ENCODE assay signal across 29 mouse cellular contexts in genomic region chr2:25239766-25240165, GRCm38 (mm10). TPM values are rescaled to one million over a fixed set of nuclear protein-coding genes. Genes with fewer than 3 reads are reported as not detected.
DNase-seq lines count a peak whose midpoint lies in the region; ATAC-seq and TF ChIP-seq lines count a peak whose summit lies in the region.
"Had no signal": no experiment of that assay in that cellular context is flagged by ENCODE, and none has a peak within 500 bp of the region (broad histone marks: within the 10 kb centered on the region; RNA-seq: fewer than 3 reads in every experiment).

No protein-coding gene starts in this region.

- no peak for ATAC-seq in limb, embryonic 15.5 days (ENCODE audit: insufficient number of reproducible peaks, low FRiP score, low TSS enrichment, low read depth)
- no peak for ATAC-seq in embryonic facial prominence, embryonic 15.5 days (ENCODE audit: insufficient number of reproducible peaks, low FRiP score, low TSS enrichment, low read depth)
- no peak for ATAC-seq in stomach, postnatal 0 days (ENCODE audit: low FRiP score, low TSS enrichment)
- ATAC-seq: activated CD4-positive, CD25-positive, alpha-beta regulatory T cell, adult 4 months had no signal

- peaks cover 28% of the 10 kb centered on the region for H3K4me1 ChIP-seq in limb, embryonic 15.5 days
- H3K4me1 ChIP-seq in limb, embryonic 10.5 days = peaks cover 34% of the 10 kb centered on the region
- peaks cover 29% of the 10 kb centered on the region for H3K4me1 ChIP-seq in embryonic facial prominence, embryonic 15.5 days
- H3K4me1 ChIP-seq in stomach, postnatal 0 days (replicated peaks; ENCODE audit: control insufficient read depth, insufficient read depth) = peaks cover 7% of the 10 kb centered on the region; the same call in 1 of the 2 replicates

- TF ChIP-seq EP300 in stomach, postnatal 0 days (optimal IDR thresholded peaks at IDR 0.05) = no peak

- no peak overlapping the region for H3K27ac ChIP-seq in limb, embryonic 15.5 days
- no peak overlapping the region for H3K27ac ChIP-seq in limb, embryonic 10.5 days
- H3K27ac ChIP-seq in embryonic facial prominence, embryonic 15.5 days (replicated peaks) = no peak overlapping the region
- H3K27ac ChIP-seq in stomach, postnatal 0 days (replicated peaks) = peak overlapping the region; percentile 91
- H3K27ac ChIP-seq: heart, embryonic 15.5 days had no signal

- H3K36me3 ChIP-seq in limb, embryonic 15.5 days = no peaks in the 10 kb centered on the region
- no peaks in the 10 kb centered on the region for H3K36me3 ChIP-seq in limb, embryonic 10.5 days
- no peaks in the 10 kb centered on the region for H3K36me3 ChIP-seq in embryonic facial prominence, embryonic 15.5 days
- no peaks in the 10 kb centered on the region for H3K36me3 ChIP-seq in stomach, postnatal 0 days (ENCODE audit: control insufficient read depth, insufficient read depth, low read length)
- H3K36me3 ChIP-seq: embryonic facial prominence, embryonic 12.5 days; forebrain, embryonic 15.5 days; heart, embryonic 12.5 days; heart, embryonic 15.5 days had no signal

- peaks cover 49% of the 10 kb centered on the region for H3K27me3 ChIP-seq in limb, embryonic 15.5 days
- peaks cover 67% of the 10 kb centered on the region for H3K27me3 ChIP-seq in limb, embryonic 10.5 days (ENCODE audit: low read depth, poor library complexity, severe bottlenecking)
- H3K27me3 ChIP-seq in embryonic facial prominence, embryonic 15.5 days = peaks cover 24% of the 10 kb centered on the region
- H3K27me3 ChIP-seq in stomach, postnatal 0 days (ENCODE audit: control insufficient read depth, insufficient read depth, low read length) = no peaks in the 10 kb centered on the region

- WGBS in limb, embryonic 15.5 days = 80% methylated on average over 3 of the region's 3 CpGs
- WGBS in limb, embryonic 10.5 days = 87% methylated on average over 3 of the region's 3 CpGs
- 86% methylated on average over 3 of the region's 3 CpGs for WGBS in embryonic facial prominence, embryonic 15.5 days
- WGBS in stomach, postnatal 0 days = 72% methylated on average over 3 of the region's 3 CpGs

- DNase-seq in cerebellum, adult 11-12 months = peak; percentile 56
- no peak for DNase-seq in cerebellum, adult 8-10 months
- no peak for DNase-seq in limb, embryonic 10.5 days (ENCODE audit: low spot score)
- DNase-seq in stomach, postnatal 0 days (ENCODE audit: low spot score) = peak; percentile 38
- no peak for DNase-seq in spleen, postnatal 36 days (ENCODE audit: low spot score in 2 of 2)
- no peak for DNase-seq in adrenal gland, postnatal 14 days
- DNase-seq: adrenal gland, postnatal 10 days; cerebellum, adult 18-20 months; cerebellum, postnatal 10 days; gastrocnemius, postnatal 25 days; heart, adult 18-20 months; heart, postnatal 10 days; heart, postnatal 36 days had no signal

- H3K4me2 ChIP-seq in limb, embryonic 15.5 days = no peak overlapping the region
- H3K4me2 ChIP-seq in embryonic facial prominence, embryonic 15.5 days (replicated peaks) = no peak overlapping the region
- peak overlapping the region; percentile 29; the same call in 1 of the 2 replicates for H3K4me2 ChIP-seq in stomach, postnatal 0 days (replicated peaks; ENCODE audit: low read depth)

- TF ChIP-seq CTCF in stomach, postnatal 0 days (IDR thresholded peaks at IDR 0.05; ENCODE audit: low read depth) = no peak

- H3K9me3 ChIP-seq in limb, embryonic 15.5 days = no peaks in the 10 kb centered on the region
- H3K9me3 ChIP-seq in limb, embryonic 10.5 days (replicated peaks) = no peaks in the 10 kb centered on the region
- H3K9me3 ChIP-seq in embryonic facial prominence, embryonic 15.5 days (replicated peaks) = no peaks in the 10 kb centered on the region
- no peaks in the 10 kb centered on the region for H3K9me3 ChIP-seq in stomach, postnatal 0 days (ENCODE audit: control insufficient read depth, low read length)
- H3K9me3 ChIP-seq: embryonic facial prominence, embryonic 12.5 days; forebrain, embryonic 12.5 days; forebrain, embryonic 15.5 days; heart, embryonic 12.5 days; heart, embryonic 15.5 days; hindbrain, embryonic 10.5 days; hindbrain, embryonic 13.5 days had no signal

- H3K9ac ChIP-seq in limb, embryonic 15.5 days = no peak overlapping the region
- no peak overlapping the region for H3K9ac ChIP-seq in embryonic facial prominence, embryonic 15.5 days
- H3K9ac ChIP-seq in stomach, postnatal 0 days (ENCODE audit: low read length) = no peak overlapping the region
- H3K9ac ChIP-seq: forebrain, embryonic 12.5 days had no signal

- H3K4me3 ChIP-seq in limb, embryonic 15.5 days = 0 out of 2 replicates have a peak overlapping the region, but pooled peaks have one; percentile 7
- no peak overlapping the region for H3K4me3 ChIP-seq in limb, embryonic 10.5 days
- H3K4me3 ChIP-seq in embryonic facial prominence, embryonic 15.5 days (replicated peaks) = 0 out of 2 replicates have a peak overlapping the region, but pooled peaks have one; percentile 1
- no peak overlapping the region for H3K4me3 ChIP-seq in stomach, postnatal 0 days (ENCODE audit: low read depth, low read length)

RNA-seq across cellular contexts. Expression of gene Rnf208, which starts 2.3 kb away (rescaled TPM):
- 16.9 and 17.5 TPM in 2 replicates for polyA plus RNA-seq in limb, embryonic 15.5 days (2015; fragmentation: Nextera tagmentation; extraction: Ambion mirVana)
- 3.8 and 5.7 TPM in 2 replicates for polyA plus RNA-seq in limb, embryonic 10.5 days (2016; fragmentation: Nextera tagmentation; extraction: Ambion mirVana)
- polyA plus RNA-seq in embryonic facial prominence, embryonic 15.5 days (2015; fragmentation: Nextera tagmentation; extraction: Ambion mirVana) = 18.4 and 22.9 TPM in 2 replicates
- polyA plus RNA-seq in stomach, postnatal 0 days (2015; fragmentation: Nextera tagmentation; extraction: Ambion mirVana) = 26.8 and 31.7 TPM in 2 replicates
- total RNA-seq in adrenal gland, postnatal 14 days (2021) = 7.2 and 7.9 TPM in 2 replicates

RNA-seq across cellular contexts. Expression of gene Cysrt1, which starts 2.5 kb away (rescaled TPM):
- 83.9 and 100 TPM in 2 replicates for polyA plus RNA-seq in limb, embryonic 15.5 days (2015; fragmentation: Nextera tagmentation; extraction: Ambion mirVana)
- polyA plus RNA-seq in limb, embryonic 10.5 days (2016; fragmentation: Nextera tagmentation; extraction: Ambion mirVana) = 0.25 TPM in 1 of 2 replicates, not detected in the other
- 53.3 and 54.0 TPM in 2 replicates for polyA plus RNA-seq in embryonic facial prominence, embryonic 15.5 days (2015; fragmentation: Nextera tagmentation; extraction: Ambion mirVana)
- polyA plus RNA-seq in stomach, postnatal 0 days (2015; fragmentation: Nextera tagmentation; extraction: Ambion mirVana) = 326 and 355 TPM in 2 replicates
- not detected in 2 replicates for total RNA-seq in adrenal gland, postnatal 14 days (2021)
- total RNA-seq: adrenal gland, postnatal 10 days; adrenal gland, postnatal 4 days; gastrocnemius, adult 8-10 months; gastrocnemius, postnatal 25 days; heart, adult 18-20 months; heart, postnatal 10 days; heart, postnatal 36 days had no signal
- polyA plus RNA-seq: activated CD4-positive, CD25-positive, alpha-beta regulatory T cell, adult 4 months; embryonic facial prominence, embryonic 12.5 days; erythroblast, embryonic 14.5 days; forebrain, embryonic 12.5 days; heart, embryonic 12.5 days; hindbrain, embryonic 10.5 days had no signal

RNA-seq across cellular contexts. Expression of gene Rnf224, which starts 3.2 kb away (rescaled TPM):
- 0.57 and 0.58 TPM in 2 replicates for polyA plus RNA-seq in limb, embryonic 15.5 days (2015; fragmentation: Nextera tagmentation; extraction: Ambion mirVana)
- not detected in 2 replicates for polyA plus RNA-seq in limb, embryonic 10.5 days (2016; fragmentation: Nextera tagmentation; extraction: Ambion mirVana)
- polyA plus RNA-seq in embryonic facial prominence, embryonic 15.5 days (2015; fragmentation: Nextera tagmentation; extraction: Ambion mirVana) = 0.20 and 0.24 TPM in 2 replicates
- polyA plus RNA-seq in stomach, postnatal 0 days (2015; fragmentation: Nextera tagmentation; extraction: Ambion mirVana) = 0.51 and 0.91 TPM in 2 replicates
- total RNA-seq in adrenal gland, postnatal 14 days (2021) = not detected in 2 replicates
- total RNA-seq: adrenal gland, postnatal 10 days; adrenal gland, postnatal 4 days; gastrocnemius, adult 8-10 months; gastrocnemius, postnatal 25 days; heart, adult 18-20 months; heart, postnatal 10 days; heart, postnatal 36 days had no signal
- polyA plus RNA-seq: activated CD4-positive, CD25-positive, alpha-beta regulatory T cell, adult 4 months; brain, embryonic 14.5 days; embryonic facial prominence, embryonic 12.5 days; erythroblast, embryonic 14.5 days; forebrain, embryonic 12.5 days; forebrain, embryonic 15.5 days; heart, embryonic 12.5 days; heart, embryonic 15.5 days; hindbrain, embryonic 10.5 days; hindbrain, embryonic 13.5 days; hindbrain, embryonic 16.5 days had no signal

RNA-seq across cellular contexts. Expression of gene Slc34a3, which starts 5.6 kb away (rescaled TPM):
- polyA plus RNA-seq in limb, embryonic 15.5 days (2015; fragmentation: Nextera tagmentation; extraction: Ambion mirVana) = not detected in 2 replicates
- polyA plus RNA-seq in limb, embryonic 10.5 days (2016; fragmentation: Nextera tagmentation; extraction: Ambion mirVana) = not detected in 2 replicates
- not detected in 2 replicates for polyA plus RNA-seq in embryonic facial prominence, embryonic 15.5 days (2015; fragmentation: Nextera tagmentation; extraction: Ambion mirVana)
- polyA plus RNA-seq in stomach, postnatal 0 days (2015; fragmentation: Nextera tagmentation; extraction: Ambion mirVana) = 0.10 and 0.12 TPM in 2 replicates
- total RNA-seq in adrenal gland, postnatal 14 days (2021) = not detected in 2 replicates
- total RNA-seq: adrenal gland, postnatal 10 days; gastrocnemius, adult 8-10 months; gastrocnemius, postnatal 25 days; heart, adult 18-20 months; heart, postnatal 10 days; heart, postnatal 36 days had no signal
- polyA plus RNA-seq: activated CD4-positive, CD25-positive, alpha-beta regulatory T cell, adult 4 months; brain, embryonic 14.5 days; embryonic facial prominence, embryonic 12.5 days; erythroblast, embryonic 14.5 days; forebrain, embryonic 12.5 days; forebrain, embryonic 15.5 days; gonadal fat pad, adult 2 months; heart, embryonic 12.5 days; heart, embryonic 15.5 days; hindbrain, embryonic 10.5 days; hindbrain, embryonic 13.5 days; hindbrain, embryonic 16.5 days had no signal

RNA-seq across cellular contexts. Expression of gene AL732309.1, which starts 6.9 kb away (rescaled TPM):
- polyA plus RNA-seq in limb, embryonic 15.5 days (2015; fragmentation: Nextera tagmentation; extraction: Ambion mirVana) = 10.2 and 10.4 TPM in 2 replicates
- 6.5 and 7.8 TPM in 2 replicates for polyA plus RNA-seq in limb, embryonic 10.5 days (2016; fragmentation: Nextera tagmentation; extraction: Ambion mirVana)
- 8.2 and 9.4 TPM in 2 replicates for polyA plus RNA-seq in embryonic facial prominence, embryonic 15.5 days (2015; fragmentation: Nextera tagmentation; extraction: Ambion mirVana)
- polyA plus RNA-seq in stomach, postnatal 0 days (2015; fragmentation: Nextera tagmentation; extraction: Ambion mirVana) = 12.8 and 16.6 TPM in 2 replicates
- total RNA-seq in adrenal gland, postnatal 14 days (2021) = 3.3 and 3.9 TPM in 2 replicates

Comparison
In these comparisons a context has a peak if more than half of its experiments do, and no peak if none do; other contexts are left out.
1. DNase-seq: peak in cerebellum, adult 11-12 months (single experiment) and stomach, postnatal 0 days (single experiment); none in cerebellum, adult 8-10 months (single experiment), limb, embryonic 10.5 days (single experiment), spleen, postnatal 36 days (0 of 2) and adrenal gland, postnatal 14 days (single experiment).
2. H3K4me3 ChIP-seq: peak in limb, embryonic 15.5 days (single experiment) and embryonic facial prominence, embryonic 15.5 days (single experiment); none in limb, embryonic 10.5 days (single experiment) and stomach, postnatal 0 days (single experiment).
3. RNA of gene Cysrt1, which starts 2.5 kb away (polyA plus RNA-seq): 326 to 355 TPM in stomach, postnatal 0 days, 83.9 to 100 TPM in limb, embryonic 15.5 days and 53.3 to 54.0 TPM in embryonic facial prominence, embryonic 15.5 days; 0.25 TPM in limb, embryonic 10.5 days; every median in the first group is over 10 times any median in the second.